Mouse (Mus musculus) lung, embryonic 14.5 days (tissue): Measurements from ENCODE around the gene Fignl1. TPM values are rescaled to one million over a fixed set of nuclear protein-coding genes. Genes with fewer than 3 reads are reported as not detected.

Experiments used
- ATAC-seq: fragments of 200-750 bp; cut with Nextera tagmentation; 2 replicates; pipeline ENCODE4 v1.8.0; 2017; ENCODE audit warnings: mild to moderate bottlenecking, moderate TSS enrichment, moderate library complexity; ENCODE audit not compliant: insufficient read depth
- DNase-seq: peaks from one replicate; pipeline ENCODE4 v3.0.0-alpha.2; 2015
- H3K27ac ChIP-seq: fragments of 300-500 bp; sonication (generic); 2 replicates; pipeline ENCODE4 v1.5.1; 2014; ENCODE audit warnings: low read depth, mild to moderate bottlenecking, moderate library complexity
- H3K27me3 ChIP-seq: fragments of 300-500 bp; sonication (generic); 2 replicates; pipeline ENCODE4 v1.6.1; 2014; ENCODE audit warnings: low read length, control low read depth; ENCODE audit not compliant: insufficient read depth
- H3K36me3 ChIP-seq: fragments of 300-500 bp; sonication (generic); 2 replicates; pipeline ENCODE4 v1.6.1; 2014; ENCODE audit warnings: control low read depth; ENCODE audit not compliant: insufficient read depth
- H3K4me1 ChIP-seq: fragments of 300-500 bp; sonication (generic); 2 replicates; pipeline ENCODE4 v1.6.1; 2014; ENCODE audit warnings: antibody characterized with exemption, control low read depth; ENCODE audit not compliant: insufficient read depth
- H3K4me2 ChIP-seq: fragments of 300-500 bp; sonication (generic); 2 replicates; pipeline ENCODE4 v1.6.1; 2014; ENCODE audit warnings: mild to moderate bottlenecking
- H3K4me3 ChIP-seq: fragments of 300-500 bp; sonication (generic); 2 replicates; pipeline ENCODE4 v1.5.1; 2014; ENCODE audit warnings: low read depth, low read length
- H3K9ac ChIP-seq: fragments of 300-500 bp; sonication (generic); 2 replicates; pipeline ENCODE4 v1.6.1; 2014
- H3K9me3 ChIP-seq: fragments of 300-500 bp; sonication (generic); 2 replicates; pipeline ENCODE4 v1.6.1; 2016; ENCODE audit warnings: low read depth, low read length, control low read depth
- CTCF ChIP-seq: IDR thresholded peaks from 2 replicates; pipeline ENCODE4 v1.5.1; 2016; ENCODE audit warnings: antibody characterized with exemption, low read depth
- WGBS: fragments of 180-500 bp; shearing (Covaris S2); extraction: QIAGEN DNeasy Blood & Tissue Kit; methylation state at CpG from one replicate; pipeline ENCODE4 v1.1.7; 2014; 5-methylcytosine and 5-hydroxymethylcytosine counted together
- polyA plus RNA-seq: library from polyadenylated mRNA; unstranded; fragments of >200 nt; fragmentation: Nextera tagmentation; extraction: Ambion mirVana; gene quantifications from 2 replicates; pipeline ENCODE4 v1.2.1, GENCODE M21; 2014

Fignl1 gene
- polyA plus RNA-seq, 1 experiment from 2014 or later = 97.5 TPM

- no peak overlapping the region for H3K27ac ChIP-seq
- DNase-seq (no peak), ATAC-seq (no peak)
- H3K4me1 ChIP-seq = peaks cover 29% of the 10 kb centered on the region
- H3K9ac ChIP-seq = no peak overlapping the region
- H3K4me3 ChIP-seq = no peak overlapping the region
- no peaks in the 10 kb centered on the region for H3K9me3 ChIP-seq
- H3K36me3 ChIP-seq = no peaks in the 10 kb centered on the region
- no peak for TF ChIP-seq CTCF
- no peak overlapping the region for H3K4me2 ChIP-seq
- H3K27me3 ChIP-seq = no peaks in the 10 kb centered on the region
- 83% methylated on average over 7 of the region's 7 CpGs for WGBS
These were observed 31.1 kb upstream of the Fignl1 start for GRCm38 (mm10) chr11:11839874-11840273.

GRCm38 (mm10) chr11:11837384-11837783, 28.6 kb upstream of the Fignl1 start:
- no peaks in the 10 kb centered on the region for H3K9me3 ChIP-seq
- peak; percentile 36; the same call in 1 of the 2 replicates for ATAC-seq
- peak overlapping the region; percentile 52 for H3K4me2 ChIP-seq
- 27% methylated on average over 5 of the region's 5 CpGs for WGBS
- H3K27me3 ChIP-seq = no peaks in the 10 kb centered on the region
- no peak overlapping the region for H3K4me3 ChIP-seq
- peak overlapping the region; percentile 95 for H3K27ac ChIP-seq
- no peak for TF ChIP-seq CTCF
- peak; percentile 84 for DNase-seq
- peak overlapping the region; percentile 42; the same call in 1 of the 2 replicates for H3K9ac ChIP-seq
- no peaks in the 10 kb centered on the region for H3K36me3 ChIP-seq
- H3K4me1 ChIP-seq = peaks cover 40% of the 10 kb centered on the region

- Histone ChIP-seq H3K4me3 (peak overlapping the region; percentile 18; the same call in 1 of the 2 replicates), H3K9me3 (no peaks in the 10 kb centered on the region), H3K27ac (peak overlapping the region; percentile 95), H3K4me1 (peaks cover 45% of the 10 kb centered on the region), H3K36me3 (no peaks in the 10 kb centered on the region), H3K4me2 (peak overlapping the region; percentile 52), H3K9ac (peak overlapping the region; percentile 42), H3K27me3 (no peaks in the 10 kb centered on the region)
- ATAC-seq = peak; percentile 45; the same call in 1 of the 2 replicates
- DNase-seq = peak; percentile 62
- 11% methylated on average over 18 of the region's 18 CpGs for WGBS
- no peak for TF ChIP-seq CTCF
These were observed 28.1 kb upstream of the Fignl1 start for GRCm38 (mm10) chr11:11836713-11837370.

- 22% methylated on average over 8 of the region's 8 CpGs for WGBS
- peaks cover 46% of the 10 kb centered on the region for H3K4me1 ChIP-seq
- no peaks in the 10 kb centered on the region for H3K36me3 ChIP-seq
- H3K4me3 ChIP-seq = no peak overlapping the region
- H3K9ac ChIP-seq = peak overlapping the region; percentile 42
- peak overlapping the region; percentile 52 for H3K4me2 ChIP-seq
- H3K9me3 ChIP-seq = no peaks in the 10 kb centered on the region
- no peak for DNase-seq
- H3K27ac ChIP-seq = peak overlapping the region; percentile 95
- H3K27me3 ChIP-seq = no peaks in the 10 kb centered on the region
- no peak for ATAC-seq
- no peak for TF ChIP-seq CTCF
These were observed 27.5 kb upstream of the Fignl1 start for GRCm38 (mm10) chr11:11836262-11836661.

- ATAC-seq = no peak
- Histone ChIP-seq H3K4me1 (peaks cover 50% of the 10 kb centered on the region), H3K27me3 (no peaks in the 10 kb centered on the region), H3K9ac (no peak overlapping the region), H3K36me3 (no peaks in the 10 kb centered on the region), H3K4me2 (no peak overlapping the region), H3K9me3 (no peaks in the 10 kb centered on the region), H3K27ac (peak overlapping the region; percentile 95), H3K4me3 (no peak overlapping the region)
- DNase-seq = no peak
- 67% methylated on average over 4 of the region's 4 CpGs for WGBS
- no peak for TF ChIP-seq CTCF
These were observed 27.0 kb upstream of the Fignl1 start for GRCm38 (mm10) chr11:11835791-11836190.

- Histone ChIP-seq H3K4me2 (no peak overlapping the region), H3K36me3 (no peaks in the 10 kb centered on the region), H3K9ac (no peak overlapping the region), H3K27ac (peak overlapping the region; percentile 95), H3K4me1 (peaks cover 50% of the 10 kb centered on the region), H3K4me3 (no peak overlapping the region), H3K9me3 (no peaks in the 10 kb centered on the region), H3K27me3 (no peaks in the 10 kb centered on the region)
- WGBS = 32% methylated on average over 6 of the region's 6 CpGs
- no peak for DNase-seq
- ATAC-seq = no peak
- TF ChIP-seq CTCF = no peak
These were observed 26.6 kb upstream of the Fignl1 start for GRCm38 (mm10) chr11:11835361-11835760.

- no peak for ATAC-seq
- no peaks in the 10 kb centered on the region for H3K9me3 ChIP-seq
- H3K4me1 ChIP-seq = peaks cover 71% of the 10 kb centered on the region
- DNase-seq = no peak
- H3K27ac ChIP-seq = peak overlapping the region; percentile 96
- no peak for TF ChIP-seq CTCF
- no peak overlapping the region for H3K4me3 ChIP-seq
- H3K36me3 ChIP-seq = no peaks in the 10 kb centered on the region
- WGBS = 23% methylated on average over 8 of the region's 8 CpGs
- no peak overlapping the region for H3K4me2 ChIP-seq
- H3K27me3 ChIP-seq = no peaks in the 10 kb centered on the region
- H3K9ac ChIP-seq = no peak overlapping the region
These were observed 24.3 kb upstream of the Fignl1 start for GRCm38 (mm10) chr11:11833100-11833499.
